Mouse (Mus musculus): ENCODE results near the gene 4921517D22Rik.

Gene 4921517D22Rik

GRCm38 (mm10) chr13:59661387-59661786 is 32.5 kb downstream of the 4921517D22Rik start:
- DNase-seq (ENCODE audit: low read depth, low spot score) = no peak

DNA sequence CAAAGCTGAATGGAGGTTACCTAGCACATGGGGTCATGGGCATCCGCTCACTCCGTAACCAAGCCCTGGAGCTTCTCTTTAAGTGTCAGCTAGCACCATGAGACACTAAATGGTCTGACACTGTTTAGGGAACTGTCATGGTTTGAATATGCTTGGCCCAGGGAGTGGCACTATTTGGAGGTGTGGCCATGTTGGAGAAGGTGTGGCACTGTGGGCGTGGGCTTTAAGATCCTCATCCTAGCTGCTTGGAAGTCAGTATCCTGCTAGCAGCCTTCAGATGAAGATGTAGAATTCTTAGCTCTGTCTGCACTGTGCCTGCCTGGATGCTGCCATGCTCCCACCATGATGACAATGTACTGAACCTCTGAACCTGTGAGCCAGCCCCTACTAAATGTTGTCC is 33.5 kb downstream of the 4921517D22Rik start:
- no peak for DNase-seq (ENCODE audit: low read depth, low spot score)

GRCm38 (mm10) chr13:59657781-59658180 is 36.1 kb downstream of the 4921517D22Rik start:
- DNase-seq (ENCODE audit: low read depth, low spot score) = no peak

GRCm38 (mm10) chr13:59656975-59657388 is 36.9 kb downstream of the 4921517D22Rik start:
- DNase-seq (ENCODE audit: low read depth, low spot score) = peak; percentile 40

- peak; percentile 80 for DNase-seq (ENCODE audit: low read depth, low spot score)
Measured at GRCm38 (mm10) chr13:59656316-59656832, 37.5 kb downstream of the 4921517D22Rik start.

DNA sequence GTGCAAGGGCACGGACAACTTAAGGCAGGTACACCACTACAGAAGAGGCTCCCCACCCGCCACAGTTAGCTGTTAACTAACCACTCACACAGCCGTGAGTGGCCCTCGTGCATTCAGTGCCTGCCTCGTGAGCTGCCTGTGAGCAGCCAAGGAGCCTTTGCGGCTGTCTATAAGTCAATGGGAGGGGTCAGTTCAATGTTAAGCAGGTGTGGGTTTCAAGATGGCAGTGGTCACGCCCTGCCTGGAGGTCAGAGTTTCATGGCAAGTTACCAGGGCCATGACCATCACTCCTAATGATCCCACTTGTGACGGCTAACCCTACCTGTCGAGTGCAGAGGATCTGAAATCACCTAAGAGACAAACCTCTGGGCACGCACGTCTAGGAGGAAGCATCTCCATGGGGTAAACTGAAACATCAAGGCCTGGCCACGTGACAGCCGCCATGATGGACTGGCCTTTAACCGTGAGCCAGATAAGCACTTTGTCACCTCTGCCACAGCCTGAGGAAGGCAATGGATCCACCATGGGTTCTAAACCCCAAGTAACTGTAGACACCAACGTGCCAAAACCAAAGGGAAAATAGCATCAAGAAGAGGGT is 38.1 kb downstream of the 4921517D22Rik start:
- peak; percentile 24 for DNase-seq (ENCODE audit: low read depth, low spot score)

DNA sequence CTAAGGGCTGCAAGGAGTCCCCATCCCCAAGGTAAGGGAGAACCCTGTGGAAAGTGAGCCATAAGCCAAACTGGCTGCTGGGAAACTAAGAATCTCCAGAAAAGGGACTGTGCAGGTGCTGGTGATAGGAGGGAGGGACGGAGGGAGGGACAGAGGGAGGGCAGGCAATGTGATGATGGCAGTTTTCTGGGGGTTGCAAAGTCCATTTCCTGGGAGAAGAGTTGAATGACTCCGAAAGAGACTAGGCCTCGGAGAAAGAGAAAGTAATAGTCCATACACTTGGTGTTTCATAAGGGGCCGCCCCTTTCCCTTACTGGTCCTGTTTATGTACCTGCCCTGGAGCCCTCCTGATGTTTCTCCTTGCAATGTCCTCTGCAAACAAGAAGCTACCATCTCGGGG is 39.4 kb downstream of the 4921517D22Rik start:
- no peak for DNase-seq (ENCODE audit: low read depth, low spot score)

DNA sequence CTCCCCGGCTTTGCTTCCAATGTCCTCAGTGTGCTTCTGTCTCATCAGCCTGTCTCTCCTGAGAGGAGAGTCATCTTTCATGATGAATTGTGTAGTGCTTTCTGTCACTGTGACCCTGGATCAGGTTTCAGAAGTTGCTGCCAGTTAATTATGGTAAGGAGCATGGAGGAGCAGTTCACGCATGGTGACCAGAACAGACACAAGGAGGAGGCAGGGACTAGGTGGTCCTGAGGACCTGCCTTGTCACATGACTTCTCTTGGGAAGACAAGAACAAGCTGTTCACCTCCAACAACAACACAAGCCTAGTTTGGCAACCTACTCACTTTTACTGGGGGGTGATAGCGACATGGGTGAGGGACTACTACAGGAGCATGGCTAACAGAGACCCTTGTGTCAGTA is 40.8 kb downstream of the 4921517D22Rik start:
- DNase-seq (ENCODE audit: low read depth, low spot score) = no peak

- no peak for DNase-seq (ENCODE audit: low read depth, low spot score)
Measured at GRCm38 (mm10) chr13:59652651-59653050, 41.3 kb downstream of the 4921517D22Rik start.

DNA sequence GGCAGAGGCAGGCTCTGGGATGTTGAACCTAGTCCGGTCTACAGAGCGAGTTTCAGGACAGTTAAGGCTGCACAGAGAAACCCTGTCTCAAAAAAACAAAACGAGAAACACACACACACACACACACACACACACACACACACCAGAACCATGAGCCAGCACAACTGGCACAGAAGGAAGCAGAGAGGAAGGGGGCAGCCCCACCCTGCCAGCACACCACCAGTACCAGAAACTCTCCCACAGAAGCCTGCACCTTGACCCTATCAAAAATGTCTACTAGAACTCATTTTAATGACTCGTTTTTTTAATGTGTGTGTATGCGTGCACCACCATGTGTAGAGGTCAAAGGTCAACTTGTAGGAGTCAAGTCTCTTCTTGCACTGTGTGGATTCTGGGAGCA is 44.1 kb downstream of the 4921517D22Rik start:
- DNase-seq (ENCODE audit: low read depth, low spot score) = no peak

DNA sequence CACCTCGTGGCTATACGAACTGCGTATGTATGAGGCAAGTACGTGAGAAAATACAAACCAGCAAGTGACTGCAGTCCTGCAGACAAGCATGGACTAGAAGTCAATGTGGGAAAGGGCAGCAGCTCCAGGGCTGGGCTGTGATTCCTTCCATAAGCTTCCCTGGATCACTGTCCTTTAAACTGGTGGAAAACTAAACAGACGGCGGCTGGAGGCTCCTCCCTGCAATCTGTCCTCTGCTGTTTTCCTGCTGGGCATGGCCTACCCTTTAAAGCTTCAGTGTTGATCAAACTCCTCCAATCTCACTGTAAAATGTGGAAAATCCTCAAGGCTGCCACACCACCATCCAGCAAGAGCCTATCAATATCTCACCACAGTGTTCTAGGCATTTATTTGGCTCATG is 45.3 kb downstream of the 4921517D22Rik start:
- DNase-seq (ENCODE audit: low read depth, low spot score) = no peak

DNA sequence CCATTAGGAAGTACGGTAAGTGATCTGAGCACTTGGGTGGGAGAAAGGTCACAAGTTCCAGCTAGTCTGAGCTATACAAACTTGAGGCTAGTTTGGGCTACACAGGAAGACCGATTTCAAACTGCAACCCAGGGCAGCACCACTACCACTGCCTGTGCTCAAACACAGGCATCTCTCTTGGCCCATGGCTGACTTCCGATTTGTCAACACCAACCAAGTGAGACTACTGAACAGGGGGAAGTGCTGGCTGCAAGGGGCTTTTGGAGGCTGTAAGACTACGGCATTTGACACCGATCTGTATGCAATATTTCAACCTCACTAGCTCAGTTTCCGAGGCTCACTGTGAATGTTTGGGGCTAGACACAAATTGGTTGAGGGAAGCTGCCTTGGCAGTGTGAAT is 46.4 kb downstream of the 4921517D22Rik start:
- no peak for DNase-seq (ENCODE audit: low read depth, low spot score)

- no peak for DNase-seq (ENCODE audit: low read depth, low spot score)
Measured at GRCm38 (mm10) chr13:59646674-59647244, 47.1 kb downstream of the 4921517D22Rik start.

- no peak for DNase-seq (ENCODE audit: low read depth, low spot score)
Measured at GRCm38 (mm10) chr13:59645491-59645890, 48.4 kb downstream of the 4921517D22Rik start.

GRCm38 (mm10) chr13:59642818-59643217 is 51.1 kb downstream of the 4921517D22Rik start:
- no peak for DNase-seq (ENCODE audit: low read depth, low spot score)

DNA sequence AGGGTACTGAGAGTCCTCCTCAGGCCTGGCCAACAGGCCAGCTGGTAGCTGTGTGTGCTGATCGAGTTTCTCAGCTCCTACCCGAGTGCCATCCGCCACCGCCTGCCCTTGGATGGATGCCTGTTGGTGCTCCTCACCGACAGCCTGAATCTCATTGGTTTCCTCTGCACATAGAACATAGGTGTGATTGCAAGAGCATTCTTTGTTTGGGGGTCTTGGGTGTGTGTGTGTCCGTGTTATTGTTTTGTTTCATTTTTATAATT is 53.8 kb downstream of the 4921517D22Rik start:
- no peak for DNase-seq (ENCODE audit: low read depth, low spot score)

- no peak for DNase-seq (ENCODE audit: low read depth, low spot score)
Measured at GRCm38 (mm10) chr13:59639368-59640177, 54.3 kb downstream of the 4921517D22Rik start.

- no peak for DNase-seq (ENCODE audit: low read depth, low spot score)
Measured at GRCm38 (mm10) chr13:59637800-59638199, 56.1 kb downstream of the 4921517D22Rik start.

All from CD4-positive helper T cell, adult 2 months (primary cell).